Mouse (Mus musculus) lung, postnatal 0 days (tissue): ENCODE data around the gene Pex26.

Source experiments
- CTCF ChIP-seq: IDR thresholded peaks from 2 replicates; pipeline ENCODE4 v1.5.1; 2016; ENCODE audit warnings: antibody characterized with exemption, mild to moderate bottlenecking
- EP300 ChIP-seq: IDR thresholded peaks from 2 replicates; pipeline ENCODE4 v1.6.1; 2016; ENCODE audit warnings: antibody characterized with exemption, mild to moderate bottlenecking, control low read depth

DNA sequence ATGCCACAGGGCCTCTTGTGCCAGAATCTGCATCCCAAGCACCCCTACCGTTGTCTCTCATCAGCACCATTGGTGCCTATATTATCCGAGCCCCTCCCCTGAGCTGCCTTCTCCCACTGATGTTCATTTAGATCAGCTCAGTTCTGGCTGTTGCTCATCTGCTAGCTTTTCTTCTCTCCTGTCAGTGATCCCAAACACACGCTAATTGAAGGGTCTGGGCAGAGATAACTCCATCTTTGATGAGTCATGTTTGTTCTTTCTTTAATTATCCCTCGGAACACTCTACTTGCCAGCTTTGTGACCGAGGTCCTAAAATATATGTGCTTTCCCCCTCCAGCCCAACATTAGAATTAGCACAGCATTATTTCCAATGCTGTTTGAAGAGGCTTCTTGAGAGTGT lies 31.9 kb downstream of the Pex26 start:
- TF ChIP-seq CTCF = no peak
- no peak for TF ChIP-seq EP300
